Mouse (Mus musculus) c-Kit-positive CD71-negative TER-119-negative erythroid progenitor cells, embryonic 14.5 days (primary cell): ENCODE results near the gene D6Wsu163e.
A peak's percentile ranks its signal among the peaks of the same experiment; 100 is the strongest.

ENCODE experiments used
- DNase-seq: peaks from one replicate; pipeline ENCODE4 v3.0.0-alpha.2; 2013; ENCODE audit warnings: low read depth

The D6Wsu163e gene

GRCm38 (mm10) chr6:126939487-126940171 is at the start of gene D6Wsu163e, which contains the start of gene Rad51ap1:
D6Wsu163e (plus strand) TSS chr6:126939962.
Rad51ap1 (minus strand) TSS chr6:126939587.
- peak; percentile 82 for DNase-seq

- no peak for DNase-seq
These were observed 32.4 kb upstream of the D6Wsu163e start for GRCm38 (mm10) chr6:126907378-126907777.

GRCm38 (mm10) chr6:126907876-126908275 is 31.9 kb upstream of the D6Wsu163e start:
- DNase-seq: no peak

- no peak for DNase-seq
These were observed 29.0 kb upstream of the D6Wsu163e start for GRCm38 (mm10) chr6:126910727-126911126.

- no peak for DNase-seq
These were observed 24.8 kb upstream of the D6Wsu163e start for GRCm38 (mm10) chr6:126914928-126915327.

- DNase-seq: peak; percentile 19
These were observed 18.5 kb upstream of the D6Wsu163e start, which contains the start of gene Dyrk4 for GRCm38 (mm10) chr6:126921111-126921881. Dyrk4 (minus strand) TSS chr6:126921839.

GRCm38 (mm10) chr6:126932896-126933295 is 6.9 kb upstream of the D6Wsu163e start:
- no peak for DNase-seq

- no peak for DNase-seq
These were observed 1.7 kb upstream of the D6Wsu163e start for GRCm38 (mm10) chr6:126938047-126938446.

- DNase-seq: no peak
These were observed 792 bp upstream of the D6Wsu163e start for GRCm38 (mm10) chr6:126938853-126939486.

GRCm38 (mm10) chr6:126940451-126940850 is 689 bp downstream of the D6Wsu163e start:
- DNase-seq: peak; percentile 55

- DNase-seq: no peak
These were observed 8.6 kb downstream of the D6Wsu163e start for GRCm38 (mm10) chr6:126948336-126948735.

- DNase-seq: peak; percentile 74
These were observed 16.0 kb downstream of the D6Wsu163e start for GRCm38 (mm10) chr6:126955734-126956133.

GRCm38 (mm10) chr6:126961371-126962018 is 21.7 kb downstream of the D6Wsu163e start:
- no peak for DNase-seq

- DNase-seq: no peak
These were observed 22.9 kb downstream of the D6Wsu163e start for GRCm38 (mm10) chr6:126962709-126963108.

GRCm38 (mm10) chr6:126963426-126963825 is 23.7 kb downstream of the D6Wsu163e start:
- no peak for DNase-seq

GRCm38 (mm10) chr6:126966241-126967026 is 26.7 kb downstream of the D6Wsu163e start:
- no peak for DNase-seq

GRCm38 (mm10) chr6:126981539-126982234 is 41.9 kb downstream of the D6Wsu163e start:
- DNase-seq: no peak

GRCm38 (mm10) chr6:126993676-126994075 is 53.9 kb downstream of the D6Wsu163e start:
- no peak for DNase-seq

GRCm38 (mm10) chr6:126995494-126995893 is 55.7 kb downstream of the D6Wsu163e start:
- DNase-seq: no peak

- DNase-seq: peak; percentile 22
These were observed 56.6 kb downstream of the D6Wsu163e start for GRCm38 (mm10) chr6:126996399-126996798.

- DNase-seq: no peak
These were observed 65.9 kb downstream of the D6Wsu163e start for GRCm38 (mm10) chr6:127005646-127006045.
